Mouse (Mus musculus) midbrain, embryonic 12.5 days (tissue): ENCODE results near the gene Myl12a. TPM values are rescaled to one million over a fixed set of nuclear protein-coding genes. Genes with fewer than 3 reads are reported as not detected.

Source experiments
- ATAC-seq: fragments of 200-750 bp; cut with Nextera tagmentation; 2 replicates; pipeline ENCODE4 v1.8.0; 2017; ENCODE audit warnings: low read depth, moderate TSS enrichment, moderate library complexity; ENCODE audit not compliant: low FRiP score
- H3K27ac ChIP-seq: fragments of 300-500 bp; sonication (generic); replicated peaks from 2 replicates; pipeline ENCODE4 v1.5.1; 2016; ENCODE audit warnings: mild to moderate bottlenecking
- H3K27me3 ChIP-seq: fragments of 300-500 bp; sonication (generic); 2 replicates; pipeline ENCODE4 v1.6.1; 2016; ENCODE audit warnings: mild to moderate bottlenecking
- H3K36me3 ChIP-seq: fragments of 300-500 bp; sonication (generic); 2 replicates; pipeline ENCODE4 v1.6.1; 2016
- H3K4me1 ChIP-seq: fragments of 300-500 bp; sonication (generic); 2 replicates; pipeline ENCODE4 v1.6.1; 2016
- H3K4me2 ChIP-seq: fragments of 300-500 bp; sonication (generic); replicated peaks from 2 replicates; pipeline ENCODE4 v1.6.1; 2016; ENCODE audit warnings: mild to moderate bottlenecking, moderate library complexity
- H3K4me3 ChIP-seq: fragments of 300-500 bp; sonication (generic); 2 replicates; pipeline ENCODE4 v1.5.1; 2016; ENCODE audit warnings: mild to moderate bottlenecking
- H3K9ac ChIP-seq: fragments of 300-500 bp; sonication (generic); replicated peaks from 2 replicates; pipeline ENCODE4 v1.6.1; 2016; ENCODE audit warnings: mild to moderate bottlenecking, moderate library complexity
- H3K9me3 ChIP-seq: fragments of 300-500 bp; sonication (generic); 2 replicates; pipeline ENCODE4 v1.6.1; 2016; ENCODE audit warnings: mild to moderate bottlenecking
- WGBS: fragments of 180-500 bp; shearing (Covaris S2); methylation state at CpG from one replicate; pipeline ENCODE4 v1.1.7; 2016; 5-methylcytosine and 5-hydroxymethylcytosine counted together
- polyA plus RNA-seq: library from polyadenylated mRNA; unstranded; fragments of >200 nt; fragmentation: Nextera tagmentation; extraction: Ambion mirVana; gene quantifications from 2 replicates; pipeline ENCODE4 v1.2.1, GENCODE M21; 2016

The Myl12a gene
- polyA plus RNA-seq, 1 experiment from 2014 or later: 332 TPM

- H3K27me3 ChIP-seq: no peaks in the 10 kb centered on the region
- 0 out of 2 replicates have a peak, but pooled peaks cover 5% of the 10 kb centered on the region for H3K4me1 ChIP-seq
- no peaks in the 10 kb centered on the region for H3K9me3 ChIP-seq
- no peak for ATAC-seq
- no peak overlapping the region for H3K4me3 ChIP-seq
- H3K27ac ChIP-seq: no peak overlapping the region
- no peaks in the 10 kb centered on the region for H3K36me3 ChIP-seq
- WGBS: 86% methylated on average over 3 of the region's 3 CpGs
- H3K4me2 ChIP-seq: no peak overlapping the region
- no peak overlapping the region for H3K9ac ChIP-seq
Measured at GRCm38 (mm10) chr17:71008676-71009075, 6.0 kb upstream of the Myl12a start.

GRCm38 (mm10) chr17:71006976-71007375, 4.3 kb upstream of the Myl12a start:
- Histone ChIP-seq H3K4me2 (no peak overlapping the region), H3K9ac (no peak overlapping the region), H3K27me3 (no peaks in the 10 kb centered on the region), H3K27ac (no peak overlapping the region), H3K36me3 (no peaks in the 10 kb centered on the region), H3K4me3 (no peak overlapping the region), H3K9me3 (no peaks in the 10 kb centered on the region), H3K4me1 (peaks cover 14% of the 10 kb centered on the region)
- no peak for ATAC-seq
- WGBS: 81% methylated on average over 5 of the region's 5 CpGs

GRCm38 (mm10) chr17:71004186-71004960, 1.7 kb upstream of the Myl12a start:
- ATAC-seq: no peak
- Histone ChIP-seq H3K9me3 (no peaks in the 10 kb centered on the region), H3K4me1 (peaks cover 28% of the 10 kb centered on the region), H3K4me3 (no peak overlapping the region), H3K9ac (no peak overlapping the region), H3K4me2 (no peak overlapping the region), H3K27me3 (no peaks in the 10 kb centered on the region), H3K27ac (no peak overlapping the region), H3K36me3 (no peaks in the 10 kb centered on the region)
- 92% methylated on average over 10 of the region's 10 CpGs for WGBS

GRCm38 (mm10) chr17:71003721-71004120, 1.0 kb upstream of the Myl12a start:
- no peaks in the 10 kb centered on the region for H3K27me3 ChIP-seq
- ATAC-seq: no peak
- no peaks in the 10 kb centered on the region for H3K9me3 ChIP-seq
- no peaks in the 10 kb centered on the region for H3K36me3 ChIP-seq
- no peak overlapping the region for H3K4me3 ChIP-seq
- no peak overlapping the region for H3K27ac ChIP-seq
- H3K4me1 ChIP-seq: peaks cover 28% of the 10 kb centered on the region
- no peak overlapping the region for H3K4me2 ChIP-seq
- WGBS: 87% methylated on average over 2 of the region's 2 CpGs
- H3K9ac ChIP-seq: no peak overlapping the region

GRCm38 (mm10) chr17:71003112-71003511, 434 bp upstream of the Myl12a start:
- no peak overlapping the region for H3K9ac ChIP-seq
- 69% methylated on average over 4 of the region's 4 CpGs for WGBS
- no peaks in the 10 kb centered on the region for H3K9me3 ChIP-seq
- 0 out of 2 replicates have a peak overlapping the region, but pooled peaks have one; percentile 86 for H3K4me3 ChIP-seq
- peak overlapping the region; percentile 60 for H3K4me2 ChIP-seq
- H3K36me3 ChIP-seq: no peaks in the 10 kb centered on the region
- H3K27me3 ChIP-seq: no peaks in the 10 kb centered on the region
- H3K27ac ChIP-seq: no peak overlapping the region
- ATAC-seq: no peak
- peaks cover 28% of the 10 kb centered on the region for H3K4me1 ChIP-seq

- Histone ChIP-seq H3K27me3 (no peaks in the 10 kb centered on the region), H3K4me1 (peaks cover 28% of the 10 kb centered on the region), H3K9ac (peak within 1 kb of the TSS; percentile 84), H3K4me3 (peak within 1 kb of the TSS; percentile 86), H3K4me2 (peak within 1 kb of the TSS; percentile 60), H3K27ac (peak within 1 kb of the TSS; percentile 93), H3K36me3 (no peaks in the 10 kb centered on the region), H3K9me3 (no peaks in the 10 kb centered on the region)
- WGBS: under 1% methylated on average over 58 of the region's 65 CpGs
- ATAC-seq: peak; percentile 96
Measured at GRCm38 (mm10) chr17:71002081-71002743, 466 bp downstream of the Myl12a start, which contains the start of gene Myom1. Gene Myom1 (plus strand): TSS chr17:71002633.

GRCm38 (mm10) chr17:71001699-71002080, 988 bp downstream of the Myl12a start:
- no peaks in the 10 kb centered on the region for H3K27me3 ChIP-seq
- peak overlapping the region; percentile 93 for H3K27ac ChIP-seq
- peak overlapping the region; percentile 60 for H3K4me2 ChIP-seq
- ATAC-seq: peak; percentile 5; the same call in 1 of the 2 replicates
- H3K36me3 ChIP-seq: no peaks in the 10 kb centered on the region
- no peaks in the 10 kb centered on the region for H3K9me3 ChIP-seq
- H3K4me3 ChIP-seq: peak overlapping the region; percentile 86
- H3K4me1 ChIP-seq: peaks cover 27% of the 10 kb centered on the region
- WGBS: under 1% methylated on average over 25 of the region's 43 CpGs
- peak overlapping the region; percentile 84 for H3K9ac ChIP-seq

GRCm38 (mm10) chr17:71001067-71001466, 1.6 kb downstream of the Myl12a start:
- H3K36me3 ChIP-seq: peaks cover 4% of the 10 kb centered on the region; the same call in 1 of the 2 replicates
- no peak for ATAC-seq
- peak overlapping the region; percentile 60 for H3K4me2 ChIP-seq
- peaks cover 23% of the 10 kb centered on the region for H3K4me1 ChIP-seq
- H3K27me3 ChIP-seq: no peaks in the 10 kb centered on the region
- WGBS: 15% methylated on average over 6 of the region's 6 CpGs
- H3K9me3 ChIP-seq: no peaks in the 10 kb centered on the region
- H3K27ac ChIP-seq: no peak overlapping the region
- peak overlapping the region; percentile 86 for H3K4me3 ChIP-seq
- H3K9ac ChIP-seq: peak overlapping the region; percentile 84

- H3K4me1 ChIP-seq: peaks cover 23% of the 10 kb centered on the region
- H3K36me3 ChIP-seq: peaks cover 12% of the 10 kb centered on the region
- H3K9ac ChIP-seq: no peak overlapping the region
- no peak overlapping the region for H3K4me3 ChIP-seq
- no peak overlapping the region for H3K27ac ChIP-seq
- H3K27me3 ChIP-seq: no peaks in the 10 kb centered on the region
- 81% methylated on average over 2 of the region's 2 CpGs for WGBS
- ATAC-seq: no peak
- H3K9me3 ChIP-seq: no peaks in the 10 kb centered on the region
- H3K4me2 ChIP-seq: peak overlapping the region; percentile 13; the same call in 1 of the 2 replicates
Measured at GRCm38 (mm10) chr17:71000255-71000654, 2.4 kb downstream of the Myl12a start.

- peaks cover 23% of the 10 kb centered on the region for H3K4me1 ChIP-seq
- no peak overlapping the region for H3K9ac ChIP-seq
- 75% methylated on average over 5 of the region's 5 CpGs for WGBS
- H3K9me3 ChIP-seq: no peaks in the 10 kb centered on the region
- no peak overlapping the region for H3K27ac ChIP-seq
- H3K27me3 ChIP-seq: no peaks in the 10 kb centered on the region
- H3K4me3 ChIP-seq: no peak overlapping the region
- H3K4me2 ChIP-seq: no peak overlapping the region
- peaks cover 20% of the 10 kb centered on the region for H3K36me3 ChIP-seq
- no peak for ATAC-seq
Measured at GRCm38 (mm10) chr17:70999187-70999586, 3.5 kb downstream of the Myl12a start.

GRCm38 (mm10) chr17:70998400-70998975, 4.2 kb downstream of the Myl12a start:
- H3K4me3 ChIP-seq: no peak overlapping the region
- 84% methylated on average over 9 of the region's 9 CpGs for WGBS
- no peak overlapping the region for H3K9ac ChIP-seq
- peaks cover 23% of the 10 kb centered on the region for H3K4me1 ChIP-seq
- H3K4me2 ChIP-seq: no peak overlapping the region
- no peaks in the 10 kb centered on the region for H3K9me3 ChIP-seq
- H3K27me3 ChIP-seq: no peaks in the 10 kb centered on the region
- H3K36me3 ChIP-seq: peaks cover 27% of the 10 kb centered on the region
- no peak for ATAC-seq
- H3K27ac ChIP-seq: no peak overlapping the region

- Histone ChIP-seq H3K4me2 (no peak overlapping the region), H3K27me3 (no peaks in the 10 kb centered on the region), H3K4me3 (no peak overlapping the region), H3K4me1 (peaks cover 17% of the 10 kb centered on the region), H3K36me3 (peaks cover 31% of the 10 kb centered on the region), H3K9ac (no peak overlapping the region), H3K9me3 (no peaks in the 10 kb centered on the region), H3K27ac (no peak overlapping the region)
- WGBS: 83% methylated on average over 6 of the region's 6 CpGs
- no peak for ATAC-seq
Measured at GRCm38 (mm10) chr17:70997836-70998235, 4.8 kb downstream of the Myl12a start.
